Comparison of ENCODE assay signal across 8 mouse cellular contexts in genomic region chr11:108921506-108922455, GRCm38 (mm10). TPM values are rescaled to one million over a fixed set of nuclear protein-coding genes. Genes with fewer than 3 reads are reported as not detected.
DNase-seq lines count a peak whose midpoint lies in the region; ATAC-seq and TF ChIP-seq lines count a peak whose summit lies in the region.

No protein-coding gene starts in this region.

- H3K4me3 ChIP-seq in lung, adult 2 months (replicated peaks; ENCODE audit: extremely low read depth, low read depth, low read length): peak overlapping the region; percentile 87
- H3K4me3 ChIP-seq in kidney, embryonic 15.5 days (replicated peaks): peak overlapping the region; percentile 92
- H3K4me3 ChIP-seq in midbrain, embryonic 10.5 days: peak overlapping the region; percentile 89

- peaks cover 15% of the 10 kb centered on the region for H3K4me1 ChIP-seq in lung, adult 2 months (ENCODE audit: control insufficient read depth, insufficient read depth, low read length)
- peaks cover 74% of the 10 kb centered on the region for H3K4me1 ChIP-seq in kidney, embryonic 15.5 days
- peaks cover 77% of the 10 kb centered on the region for H3K4me1 ChIP-seq in midbrain, embryonic 10.5 days

- H3K9ac ChIP-seq in kidney, embryonic 15.5 days: peak overlapping the region; percentile 83

- H3K27me3 ChIP-seq in kidney, embryonic 15.5 days: no peaks in the 10 kb centered on the region
- H3K27me3 ChIP-seq in midbrain, embryonic 10.5 days (ENCODE audit: low read depth, poor library complexity, severe bottlenecking): peaks cover 18% of the 10 kb centered on the region

- no peaks in the 10 kb centered on the region; the same call in 1 of the 2 replicates for H3K36me3 ChIP-seq in kidney, embryonic 15.5 days
- peaks cover 36% of the 10 kb centered on the region for H3K36me3 ChIP-seq in midbrain, embryonic 10.5 days

- no peak for TF ChIP-seq POLR2A in lung, adult 2 months (IDR thresholded peaks at IDR 0.05; ENCODE audit: borderline replicate concordance, extremely low read depth, low read depth, low read length)

- WGBS in lung, adult 2 months: under 1% methylated on average over 60 of the region's 62 CpGs
- WGBS in kidney, embryonic 15.5 days: under 1% methylated on average over 57 of the region's 62 CpGs
- under 1% methylated on average over 61 of the region's 62 CpGs for WGBS in midbrain, embryonic 10.5 days

- H3K9me3 ChIP-seq in kidney, embryonic 15.5 days (replicated peaks): no peaks in the 10 kb centered on the region
- peaks cover 3% of the 10 kb centered on the region; the same call in 1 of the 2 replicates for H3K9me3 ChIP-seq in midbrain, embryonic 10.5 days (replicated peaks)

- peak overlapping the region; percentile 91 for H3K4me2 ChIP-seq in kidney, embryonic 15.5 days

- TF ChIP-seq CTCF in lung, adult 2 months (IDR thresholded peaks at IDR 0.05; ENCODE audit: insufficient read depth, low read length): no peak

- ATAC-seq in kidney, embryonic 15.5 days (replicated peaks; ENCODE audit: low FRiP score): 0 out of 2 replicates have a peak, but pooled peaks have one; percentile 0

- H3K27ac ChIP-seq in kidney, embryonic 15.5 days: peak overlapping the region; percentile 100
- peak overlapping the region; percentile 95 for H3K27ac ChIP-seq in midbrain, embryonic 10.5 days (replicated peaks)

- peak; percentile 61 for DNase-seq in lung, adult 2 months
- DNase-seq in lung, postnatal 25 days (ENCODE audit: low spot score): no peak
- peak; percentile 42 for DNase-seq in cerebellum, adult 8-10 months
- DNase-seq in heart, adult 9 months (ENCODE audit: low spot score in 2 of 2): peak; percentile 20 to 23
- DNase-seq in midbrain, embryonic 10.5 days (ENCODE audit: low spot score): no peak
- DNase-seq in thymus, adult 18-20 months: peak; percentile 30 to 36
- DNase-seq in MN1 (ENCODE audit: low spot score): no peak

RNA-seq across cellular contexts. Expression of gene Axin2, which starts 1.6 kb away (rescaled TPM):
- 14.4 and 17.9 TPM in 2 replicates for polyA plus RNA-seq in lung, adult 2 months (2012; rRNA removed)
- polyA plus RNA-seq in kidney, embryonic 15.5 days (2015; fragmentation: Nextera tagmentation; extraction: Ambion mirVana): 5.8 and 7.0 TPM in 2 replicates
- polyA plus RNA-seq in midbrain, embryonic 10.5 days (2016; fragmentation: Nextera tagmentation; extraction: Ambion mirVana): 17.5 and 17.6 TPM in 2 replicates

Comparison
In these comparisons a context has a peak if more than half of its experiments do, and no peak if none do; other contexts are left out.
1. DNase-seq: peak in lung, adult 2 months (single experiment), cerebellum, adult 8-10 months (single experiment), heart, adult 9 months (2 of 2) and thymus, adult 18-20 months (2 of 2); none in lung, postnatal 25 days (single experiment), midbrain, embryonic 10.5 days (single experiment) and MN1 (single experiment).
2. Peak in every context shown above with its lines, with median percentiles within 50 percentile points of each other: H3K4me3 ChIP-seq.